Mouse (Mus musculus): ENCODE measurements around the gene Nr1d1. TPM values are rescaled to one million over a fixed set of nuclear protein-coding genes. Genes with fewer than 3 reads are reported as not detected.

The Nr1d1 gene
- total and polyA plus RNA-seq, 3 experiments: 0.17 to 1.4 (median 0.25) TPM

DNA sequence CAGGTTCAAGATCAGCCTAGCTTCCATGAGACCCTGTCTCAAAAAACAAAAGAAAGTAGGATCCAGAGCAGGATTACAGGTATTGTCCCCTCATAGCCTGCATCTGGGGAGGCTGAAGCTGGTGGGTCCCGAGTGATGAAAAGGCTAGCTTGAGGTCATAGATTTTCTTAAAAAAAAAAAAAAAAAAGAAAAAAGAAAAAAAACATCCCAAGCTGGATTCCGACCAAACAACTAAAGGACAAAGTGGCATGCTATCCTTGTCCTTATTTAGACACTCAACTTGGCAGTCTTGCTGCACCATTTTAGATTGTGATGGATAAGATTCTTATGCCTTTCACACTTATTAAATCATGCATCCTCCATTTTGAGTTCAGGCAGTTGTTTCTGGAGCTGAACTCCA lies 33.3 kb upstream of the Nr1d1 start:
- Histone ChIP-seq H3K4me3 (replicated peaks in 1 of 3; ENCODE audit: low read depth in 2 of 3, low read length in 2 of 3, poor library complexity in 1 of 3) (no peak overlapping the region), H3K4me2 (ENCODE audit: insufficient read depth, low read depth, poor library complexity, severe bottlenecking) (peak overlapping the region; percentile 76; the same call in 1 of the 2 replicates), H3K4me1 (ENCODE audit: control insufficient read depth in 1 of 2, insufficient read depth in 2 of 2) (peaks cover 2 to 65% of the 10 kb centered on the region in 2 experiments; a peak in 3 of 4 replicates), H3K27ac (ENCODE audit: insufficient read depth, low read depth) (no peak overlapping the region), H3K9ac (ENCODE audit: insufficient read depth, low read depth) (peak overlapping the region; percentile 96), H3K79me2 (replicated peaks; ENCODE audit: control insufficient read depth, extremely low read depth, insufficient read depth, poor library complexity, severe bottlenecking) (peaks cover 31% of the 10 kb centered on the region), H3K27me3 (replicated peaks) (no peaks in the 10 kb centered on the region), H3K36me3 (replicated peaks in 1 of 2; ENCODE audit: control insufficient read depth in 1 of 2, insufficient read depth in 1 of 2, low read length in 1 of 2) (peaks cover 40 to 73% of the 10 kb centered on the region in 2 experiments), H3K9me3 (replicated peaks; ENCODE audit: low read length) (no peaks in the 10 kb centered on the region)
- DNase-seq (ENCODE audit: extremely low read depth): no peak
- in situ Hi-C loops (cut with MboI; ENCODE audit: low pct_ligation_motif_present, low pct_unique_long_range_greater_than_20kb, low sequenced_read_pairs): no loop called here
- dilution Hi-C loops (cut with MboI; ENCODE audit: extremely low pct_ligation_motif_present, extremely low pct_unique_long_range_greater_than_20kb, low sequenced_read_pairs): no loop called here
- TF ChIP-seq ZNF384 (IDR thresholded peaks at IDR 0.05; ENCODE audit: low read depth, low read length) (peak; percentile 52; the same call in 1 of the 2 replicates), RAD21 (IDR thresholded peaks at IDR 0.05; ENCODE audit: low read depth, low read length) (no peak), IRF4 (IDR thresholded peaks at IDR 0.05; ENCODE audit: low read depth, low read length) (no peak), ETS1 (conservative IDR thresholded peaks at IDR 0.05; ENCODE audit: low read depth, low read length) (no peak)

DNA sequence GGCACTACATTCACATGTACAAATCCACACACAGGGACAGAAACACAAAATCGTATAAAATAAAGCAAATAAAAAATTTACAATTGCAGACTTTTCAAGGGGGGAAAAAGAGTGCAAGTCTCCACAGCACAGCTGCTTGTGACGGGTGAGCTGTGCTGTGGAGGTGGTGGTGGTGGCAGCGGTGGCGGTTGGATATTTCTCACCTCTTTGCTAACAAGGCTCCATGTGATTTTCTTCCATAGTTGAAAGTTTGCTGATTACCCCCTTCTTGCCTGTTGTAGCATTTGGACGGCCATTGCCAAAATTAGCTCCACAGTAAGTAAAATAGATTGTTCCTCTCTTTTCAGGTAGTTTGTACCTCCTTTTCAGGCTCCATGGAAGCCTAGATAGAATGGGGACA lies 29.5 kb upstream of the Nr1d1 start, which contains the start of gene Casc3:
Gene Casc3 (plus strand): TSS at position 301 of the 400 bp plus-strand sequence.
- no peak for TF ChIP-seq IRF4 (IDR thresholded peaks at IDR 0.05; ENCODE audit: low read depth, low read length)
- TF ChIP-seq MAFK (IDR thresholded peaks at IDR 0.05; ENCODE audit: insufficient replicate concordance, low read length): no peak
- TF ChIP-seq SIN3A (IDR thresholded peaks at IDR 0.05; ENCODE audit: low read length): no peak
- no peak for TF ChIP-seq GABPA (IDR thresholded peaks at IDR 0.05; ENCODE audit: insufficient replicate concordance, low read depth, low read length)
- no peak for TF ChIP-seq RAD21 (IDR thresholded peaks at IDR 0.05; ENCODE audit: low read depth, low read length)
- TF ChIP-seq USF2 (conservative IDR thresholded peaks at IDR 0.05; ENCODE audit: low read depth, low read length): no peak
- no peak for TF ChIP-seq ZNF384 (IDR thresholded peaks at IDR 0.05; ENCODE audit: low read depth, low read length)
- H3K36me3 ChIP-seq (replicated peaks in 1 of 2; ENCODE audit: control insufficient read depth in 1 of 2, insufficient read depth in 1 of 2, low read length in 1 of 2): peaks cover 43 to 80% of the 10 kb centered on the region in 2 experiments
- H3K9me3 ChIP-seq (replicated peaks; ENCODE audit: low read length): no peaks in the 10 kb centered on the region
- H3K9ac ChIP-seq (ENCODE audit: insufficient read depth, low read depth): no peak within 1 kb of the TSS
- H3K27ac ChIP-seq (ENCODE audit: insufficient read depth, low read depth): no peak within 1 kb of the TSS
- dilution Hi-C loops (cut with MboI; ENCODE audit: extremely low pct_ligation_motif_present, extremely low pct_unique_long_range_greater_than_20kb, low sequenced_read_pairs): no loop called here
- peaks cover 2 to 39% of the 10 kb centered on the region in 2 experiments; a peak in 3 of 4 replicates for H3K4me1 ChIP-seq (ENCODE audit: control insufficient read depth in 1 of 2, insufficient read depth in 2 of 2)
- H3K79me2 ChIP-seq (replicated peaks; ENCODE audit: control insufficient read depth, extremely low read depth, insufficient read depth, poor library complexity, severe bottlenecking): peaks cover 2% of the 10 kb centered on the region; the same call in 1 of the 2 replicates
- no peak within 1 kb of the TSS for H3K4me3 ChIP-seq (replicated peaks in 1 of 3; ENCODE audit: low read depth in 2 of 3, low read length in 2 of 3, poor library complexity in 1 of 3)
- in situ Hi-C loops (cut with MboI; ENCODE audit: low pct_ligation_motif_present, low pct_unique_long_range_greater_than_20kb, low sequenced_read_pairs): no loop called here
- H3K4me2 ChIP-seq (ENCODE audit: insufficient read depth, low read depth, poor library complexity, severe bottlenecking): no peak within 1 kb of the TSS
- DNase-seq (ENCODE audit: extremely low read depth): no peak
- H3K27me3 ChIP-seq (replicated peaks): no peaks in the 10 kb centered on the region

DNA sequence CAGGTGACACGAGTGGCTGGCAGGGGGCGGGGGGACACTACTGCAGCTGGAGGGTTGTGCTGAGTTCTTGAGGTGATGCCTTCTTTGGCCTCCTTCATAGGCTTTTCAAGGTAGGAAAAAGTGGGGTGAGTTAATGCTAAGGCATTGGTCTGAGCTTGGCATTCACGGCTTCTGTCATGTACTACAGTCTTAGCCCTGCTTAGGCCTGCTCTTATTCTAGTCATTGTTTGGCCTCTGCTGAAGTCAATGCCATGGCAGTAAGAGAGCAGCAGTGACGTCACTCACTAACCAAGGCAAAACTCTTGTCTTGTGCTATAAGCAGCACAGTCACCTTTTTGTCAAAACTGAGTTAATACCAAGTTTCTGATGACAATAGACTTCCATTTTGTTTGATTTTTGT lies 22.8 kb upstream of the Nr1d1 start:
- Histone ChIP-seq H3K27ac (ENCODE audit: insufficient read depth, low read depth) (peak overlapping the region; percentile 18; the same call in 1 of the 2 replicates), H3K4me3 (replicated peaks in 1 of 3; ENCODE audit: low read depth in 2 of 3, low read length in 2 of 3, poor library complexity in 1 of 3) (peak overlapping the region in 1 of 3 experiments; percentile 77), H3K36me3 (replicated peaks in 1 of 2; ENCODE audit: control insufficient read depth in 1 of 2, insufficient read depth in 1 of 2, low read length in 1 of 2) (peaks cover 27 to 51% of the 10 kb centered on the region in 2 experiments)

More for the DNA sequence above, 22.8 kb upstream of the Nr1d1 start:
- in situ Hi-C loops (cut with MboI; ENCODE audit: low pct_ligation_motif_present, low pct_unique_long_range_greater_than_20kb, low sequenced_read_pairs) (no loop called here), dilution Hi-C loops (cut with MboI; ENCODE audit: extremely low pct_ligation_motif_present, extremely low pct_unique_long_range_greater_than_20kb, low sequenced_read_pairs) (no loop called here)
- no peaks in the 10 kb centered on the region for H3K27me3 ChIP-seq (replicated peaks)
- peaks cover 6 to 32% of the 10 kb centered on the region in 2 experiments for H3K4me1 ChIP-seq (ENCODE audit: control insufficient read depth in 1 of 2, insufficient read depth in 2 of 2)
- TF ChIP-seq HCFC1 (IDR thresholded peaks at IDR 0.05; ENCODE audit: low read depth, low read length) (no peak), MYC (IDR thresholded peaks at IDR 0.05; ENCODE audit: low read depth, low read length) (no peak), CHD1 (IDR thresholded peaks at IDR 0.05; ENCODE audit: low read depth, low read length) (no peak), CTCF (conservative IDR thresholded peaks at IDR 0.05 in 1 of 2, IDR thresholded peaks at IDR 0.05 in 1 of 2; ENCODE audit: low read depth in 2 of 2, low read length in 2 of 2) (no peak), ZMIZ1 (IDR thresholded peaks at IDR 0.05; ENCODE audit: low read depth, low read length) (no peak), KAT2A (IDR thresholded peaks at IDR 0.05; ENCODE audit: insufficient replicate concordance, low read length) (no peak), JUN (IDR thresholded peaks at IDR 0.05; ENCODE audit: insufficient read depth, low read depth, low read length) (no peak), NELFE (IDR thresholded peaks at IDR 0.05; ENCODE audit: low read depth, low read length) (no peak), ZC3H11A (IDR thresholded peaks at IDR 0.05; ENCODE audit: low read depth, low read length) (no peak), BHLHE40 (IDR thresholded peaks at IDR 0.05; ENCODE audit: low read depth, low read length) (no peak), ELF1 (IDR thresholded peaks at IDR 0.05; ENCODE audit: low read depth, low read length) (no peak), PAX5 (IDR thresholded peaks at IDR 0.05; ENCODE audit: low read length) (no peak), ZNF384 (IDR thresholded peaks at IDR 0.05; ENCODE audit: low read depth, low read length) (no peak)
- H3K9me3 ChIP-seq (replicated peaks; ENCODE audit: low read length): no peaks in the 10 kb centered on the region
- H3K9ac ChIP-seq (ENCODE audit: insufficient read depth, low read depth): peak overlapping the region; percentile 100; the same call in 1 of the 2 replicates
- H3K4me2 ChIP-seq (ENCODE audit: insufficient read depth, low read depth, poor library complexity, severe bottlenecking): peak overlapping the region; percentile 79
- H3K79me2 ChIP-seq (replicated peaks; ENCODE audit: control insufficient read depth, extremely low read depth, insufficient read depth, poor library complexity, severe bottlenecking): peaks cover 32% of the 10 kb centered on the region
- DNase-seq (ENCODE audit: extremely low read depth): no peak
